Mouse (Mus musculus) kidney, adult 9 months (tissue): ENCODE measurements around the gene Klhl32.
"Not testable (repeated sequence)": the region's sequence is repeated elsewhere in the genome, so short reads cannot be mapped to it uniquely, and the experiment has no call there.

Experiments
- DNase-seq: peaks from one replicate; pipeline ENCODE4 v3.0.0; 2022

Klhl32 gene

GRCm38 (mm10) chr4:24850401-24851325, at the start of gene Klhl32:
Gene Klhl32, minus strand, starts transcription at chr4:24851124.
- DNase-seq: peak; percentile 74

- DNase-seq: no peak
These were observed 48.2 kb upstream of the Klhl32 start for GRCm38 (mm10) chr4:24899146-24899545.

- peak; percentile 5 for DNase-seq
These were observed 47.7 kb upstream of the Klhl32 start for GRCm38 (mm10) chr4:24898636-24899035.

GRCm38 (mm10) chr4:24897851-24898515, 47.1 kb upstream of the Klhl32 start, which contains the start of gene Ndufaf4:
Gene Ndufaf4, plus strand, starts transcription at chr4:24898083.
- peak; percentile 98 for DNase-seq

- no peak for DNase-seq
These were observed 46.4 kb upstream of the Klhl32 start for GRCm38 (mm10) chr4:24897351-24897750.

- DNase-seq: peak; percentile 81
These were observed 45.9 kb upstream of the Klhl32 start for GRCm38 (mm10) chr4:24896829-24897228.

- no peak for DNase-seq
These were observed 43.7 kb upstream of the Klhl32 start for GRCm38 (mm10) chr4:24894625-24895024.

- not testable (repeated sequence) for DNase-seq
These were observed 41.4 kb upstream of the Klhl32 start for GRCm38 (mm10) chr4:24892293-24892692.

GRCm38 (mm10) chr4:24889386-24889785, 38.5 kb upstream of the Klhl32 start:
- not testable (repeated sequence) for DNase-seq

GRCm38 (mm10) chr4:24869230-24869629, 18.3 kb upstream of the Klhl32 start:
- DNase-seq: no peak

- DNase-seq: no peak
These were observed 14.8 kb upstream of the Klhl32 start for GRCm38 (mm10) chr4:24865691-24866090.

GRCm38 (mm10) chr4:24847406-24847805, 3.5 kb downstream of the Klhl32 start:
- no peak for DNase-seq

- no peak for DNase-seq
These were observed 5.4 kb downstream of the Klhl32 start for GRCm38 (mm10) chr4:24845546-24845945.

GRCm38 (mm10) chr4:24838567-24838966, 12.4 kb downstream of the Klhl32 start:
- DNase-seq: no peak

- no peak for DNase-seq
These were observed 15.4 kb downstream of the Klhl32 start for GRCm38 (mm10) chr4:24835555-24835954.

GRCm38 (mm10) chr4:24808316-24808715, 42.6 kb downstream of the Klhl32 start:
- DNase-seq: no peak

- DNase-seq: no peak
These were observed 49.0 kb downstream of the Klhl32 start for GRCm38 (mm10) chr4:24801881-24802280.

GRCm38 (mm10) chr4:24801343-24801742, 49.6 kb downstream of the Klhl32 start:
- no peak for DNase-seq

GRCm38 (mm10) chr4:24800345-24800936, 50.5 kb downstream of the Klhl32 start:
- no peak for DNase-seq

GRCm38 (mm10) chr4:24799037-24799436, 51.9 kb downstream of the Klhl32 start:
- no peak for DNase-seq

GRCm38 (mm10) chr4:24797868-24798267, 53.1 kb downstream of the Klhl32 start:
- no peak for DNase-seq

GRCm38 (mm10) chr4:24797280-24797679, 53.6 kb downstream of the Klhl32 start:
- no peak for DNase-seq

GRCm38 (mm10) chr4:24796229-24796628, 54.7 kb downstream of the Klhl32 start:
- DNase-seq: peak; percentile 7
